Mouse (Mus musculus) ES-Bruce4 (cell line): ENCODE data around the gene Mesd.

Experiments used
- CTCF ChIP-seq: IDR thresholded peaks from one replicate; pipeline ENCODE4 v1.8.1; 2011; ENCODE audit warnings: low read depth, low read length
- EP300 ChIP-seq: IDR thresholded peaks from 2 replicates; pipeline ENCODE4 v1.6.1; 2011; ENCODE audit warnings: low read depth, low read length; ENCODE audit not compliant: insufficient read depth
- POLR2A ChIP-seq: IDR thresholded peaks from one replicate; pipeline ENCODE4 v1.8.1; 2011; ENCODE audit warnings: low read length; ENCODE audit not compliant: insufficient read depth

DNA sequence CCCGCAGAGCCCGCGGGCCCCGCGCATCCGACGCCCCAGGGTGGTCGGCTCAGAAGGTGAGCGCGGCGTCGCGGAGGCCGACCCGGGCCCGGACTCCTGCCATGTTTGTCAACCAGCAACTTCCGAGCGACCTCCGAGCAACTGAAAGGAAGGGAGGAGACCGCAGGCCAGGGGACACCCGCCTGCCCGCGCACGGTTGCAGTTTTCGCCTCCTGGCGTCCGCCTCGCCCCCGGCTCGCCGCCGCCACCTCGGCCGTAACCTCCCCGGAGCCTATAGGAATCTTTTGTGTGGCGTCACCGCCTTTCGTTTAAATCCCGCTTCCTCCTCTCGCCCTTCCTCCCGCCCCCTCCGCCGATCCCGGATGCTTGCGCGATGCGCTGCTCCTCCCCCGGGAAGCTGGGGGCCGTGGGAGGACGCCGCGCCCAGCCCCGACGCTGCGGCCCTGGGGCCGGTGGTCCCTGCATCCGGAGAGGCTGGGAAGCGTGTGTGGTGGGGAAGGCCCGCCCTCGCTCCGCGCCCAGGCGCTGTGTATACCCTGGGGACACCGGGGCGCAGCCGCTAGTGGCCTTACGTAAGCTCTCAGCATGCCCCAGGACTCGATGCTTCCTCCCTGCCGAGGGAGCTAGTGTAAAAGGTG, at the start of gene Mesd, which contains the start of gene Tlnrd1:
- TF ChIP-seq EP300 (0 out of 2 replicates have a peak, but pooled peaks have one; percentile 19), CTCF (no peak), POLR2A (peak; percentile 35)
